Mouse (Mus musculus): ENCODE measurements around the gene Nyap2. TPM values are rescaled to one million over a fixed set of nuclear protein-coding genes. Genes with fewer than 3 reads are reported as not detected.

Gene Nyap2
- total and polyA plus RNA-seq, 3 experiments, result not detected

GRCm38 (mm10) chr1:81316995-81317413 lies 240.3 kb downstream of the Nyap2 start:
- Histone ChIP-seq H3K4me1 (ENCODE audit: control insufficient read depth in 1 of 2, insufficient read depth in 2 of 2) (no peaks in the 10 kb centered on the region), H3K4me2 (ENCODE audit: insufficient read depth, low read depth, poor library complexity, severe bottlenecking) (no peak overlapping the region), H3K27ac (ENCODE audit: insufficient read depth, low read depth) (no peak overlapping the region), H3K27me3 (replicated peaks) (no peaks in the 10 kb centered on the region), H3K36me3 (replicated peaks in 1 of 2; ENCODE audit: control insufficient read depth in 1 of 2, insufficient read depth in 1 of 2, low read length in 1 of 2) (no peaks in the 10 kb centered on the region), H3K9me3 (replicated peaks; ENCODE audit: low read length) (no peaks in the 10 kb centered on the region), H3K4me3 (replicated peaks in 1 of 3; ENCODE audit: low read depth in 2 of 3, low read length in 2 of 3, poor library complexity in 1 of 3) (no peak overlapping the region), H3K9ac (ENCODE audit: insufficient read depth, low read depth) (no peak overlapping the region), H3K79me2 (replicated peaks; ENCODE audit: control insufficient read depth, extremely low read depth, insufficient read depth, poor library complexity, severe bottlenecking) (no peaks in the 10 kb centered on the region)
- no peak for DNase-seq (ENCODE audit: extremely low read depth)
- TF ChIP-seq ZC3H11A (IDR thresholded peaks at IDR 0.05; ENCODE audit: low read depth, low read length) (no peak), ETS1 (conservative IDR thresholded peaks at IDR 0.05; ENCODE audit: low read depth, low read length) (no peak), USF2 (conservative IDR thresholded peaks at IDR 0.05; ENCODE audit: low read depth, low read length) (no peak)
- dilution Hi-C loops (cut with MboI; ENCODE audit: extremely low pct_ligation_motif_present, extremely low pct_unique_long_range_greater_than_20kb, low sequenced_read_pairs) (no loop called here), in situ Hi-C loops (cut with MboI; ENCODE audit: low pct_ligation_motif_present, low pct_unique_long_range_greater_than_20kb, low sequenced_read_pairs) (loop anchor here (25.0 kb wide), 1 partner anchor 970 kb away; the partner anchor contains the start of gene Irs1)

GRCm38 (mm10) chr1:81387722-81388121 lies 311.0 kb downstream of the Nyap2 start:
- in situ Hi-C loops (cut with MboI; ENCODE audit: low pct_ligation_motif_present, low pct_unique_long_range_greater_than_20kb, low sequenced_read_pairs), result no loop called here
- no peak for TF ChIP-seq PAX5 (IDR thresholded peaks at IDR 0.05; ENCODE audit: low read length)
- no peaks in the 10 kb centered on the region for H3K79me2 ChIP-seq (replicated peaks; ENCODE audit: control insufficient read depth, extremely low read depth, insufficient read depth, poor library complexity, severe bottlenecking)
- dilution Hi-C loops (cut with MboI; ENCODE audit: extremely low pct_ligation_motif_present, extremely low pct_unique_long_range_greater_than_20kb, low sequenced_read_pairs), result no loop called here
- no peak for DNase-seq (ENCODE audit: extremely low read depth)
- no peaks in the 10 kb centered on the region for H3K27me3 ChIP-seq (replicated peaks)
- H3K4me1 ChIP-seq (ENCODE audit: control insufficient read depth in 1 of 2, insufficient read depth in 2 of 2), result no peaks in the 10 kb centered on the region
- no peak overlapping the region for H3K4me2 ChIP-seq (ENCODE audit: insufficient read depth, low read depth, poor library complexity, severe bottlenecking)
- H3K36me3 ChIP-seq (replicated peaks in 1 of 2; ENCODE audit: control insufficient read depth in 1 of 2, insufficient read depth in 1 of 2, low read length in 1 of 2), result no peaks in the 10 kb centered on the region
- no peak overlapping the region for H3K9ac ChIP-seq (ENCODE audit: insufficient read depth, low read depth)
- no peak overlapping the region for H3K27ac ChIP-seq (ENCODE audit: insufficient read depth, low read depth)
- no peak overlapping the region for H3K4me3 ChIP-seq (replicated peaks in 1 of 3; ENCODE audit: low read depth in 2 of 3, low read length in 2 of 3, poor library complexity in 1 of 3)
- H3K9me3 ChIP-seq (replicated peaks; ENCODE audit: low read length), result no peaks in the 10 kb centered on the region
